Mouse (Mus musculus): ENCODE results near the gene Syce2. TPM values are rescaled to one million over a fixed set of nuclear protein-coding genes. Genes with fewer than 3 reads are reported as not detected.
A peak's percentile ranks its signal among the peaks of the same experiment; 100 is the strongest.

Gene Syce2
- polyA plus RNA-seq, 1 experiment = 63.0 TPM

GRCm38 (mm10) chr8:84872309-84872965 is 526 bp downstream of the Syce2 start:
- H3K27me3 ChIP-seq (replicated peaks) = no peaks in the 10 kb centered on the region
- no peak for TF ChIP-seq FLI1 (IDR thresholded peaks at IDR 0.05; ENCODE audit: low read length)
- peak overlapping the region; percentile 93 for H3K4me3 ChIP-seq (replicated peaks)
- H3K9me3 ChIP-seq = no peaks in the 10 kb centered on the region
- H3K4me1 ChIP-seq = peaks cover 19% of the 10 kb centered on the region
- peaks cover 37% of the 10 kb centered on the region for H3K36me3 ChIP-seq (replicated peaks; ENCODE audit: low read length)

DNA sequence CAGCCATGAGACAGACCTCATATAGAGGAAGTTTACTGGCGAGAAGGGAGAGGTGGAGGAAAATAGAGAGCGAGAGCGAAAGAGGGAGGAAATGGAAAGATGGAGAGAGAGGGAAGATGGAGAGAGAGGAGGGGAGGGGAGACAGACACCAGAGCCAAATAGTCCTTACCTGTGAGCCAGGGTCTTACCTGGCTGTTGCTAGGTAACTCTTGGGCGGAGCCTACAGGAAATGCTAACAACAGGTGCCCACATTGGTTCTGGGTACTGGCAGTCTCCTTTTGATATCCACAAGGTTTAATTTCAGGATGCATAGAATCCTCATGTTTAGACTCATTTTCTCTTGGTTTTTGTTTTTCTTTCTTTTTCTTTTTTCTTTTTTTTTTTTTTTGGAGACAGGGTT is 1.1 kb downstream of the Syce2 start:
- no peaks in the 10 kb centered on the region for H3K9me3 ChIP-seq
- H3K4me1 ChIP-seq = peaks cover 19% of the 10 kb centered on the region
- no peaks in the 10 kb centered on the region for H3K27me3 ChIP-seq (replicated peaks)
- peak overlapping the region; percentile 93 for H3K4me3 ChIP-seq (replicated peaks)
- peaks cover 35% of the 10 kb centered on the region for H3K36me3 ChIP-seq (replicated peaks; ENCODE audit: low read length)
- TF ChIP-seq FLI1 (IDR thresholded peaks at IDR 0.05; ENCODE audit: low read length) = no peak
- no peak for TF ChIP-seq GATA1 (IDR thresholded peaks at IDR 0.05; ENCODE audit: borderline replicate concordance, low read length)

- Histone ChIP-seq H3K4me1 (peaks cover 19% of the 10 kb centered on the region), H3K4me3 (replicated peaks) (no peak overlapping the region), H3K9me3 (no peaks in the 10 kb centered on the region), H3K36me3 (replicated peaks; ENCODE audit: low read length) (peaks cover 22% of the 10 kb centered on the region), H3K27me3 (replicated peaks) (no peaks in the 10 kb centered on the region)
- TF ChIP-seq FLI1 (IDR thresholded peaks at IDR 0.05; ENCODE audit: low read length) (no peak), GATA1 (IDR thresholded peaks at IDR 0.05; ENCODE audit: borderline replicate concordance, low read length) (no peak)
Measured at GRCm38 (mm10) chr8:84874339-84874738, 2.4 kb downstream of the Syce2 start.

GRCm38 (mm10) chr8:84877297-84878035 is 5.6 kb downstream of the Syce2 start:
- H3K36me3 ChIP-seq (replicated peaks; ENCODE audit: low read length) = peaks cover 10% of the 10 kb centered on the region
- H3K4me1 ChIP-seq = peaks cover 6% of the 10 kb centered on the region
- TF ChIP-seq GATA1 (IDR thresholded peaks at IDR 0.05; ENCODE audit: borderline replicate concordance, low read length) = no peak
- no peak for TF ChIP-seq FLI1 (IDR thresholded peaks at IDR 0.05; ENCODE audit: low read length)

DNA sequence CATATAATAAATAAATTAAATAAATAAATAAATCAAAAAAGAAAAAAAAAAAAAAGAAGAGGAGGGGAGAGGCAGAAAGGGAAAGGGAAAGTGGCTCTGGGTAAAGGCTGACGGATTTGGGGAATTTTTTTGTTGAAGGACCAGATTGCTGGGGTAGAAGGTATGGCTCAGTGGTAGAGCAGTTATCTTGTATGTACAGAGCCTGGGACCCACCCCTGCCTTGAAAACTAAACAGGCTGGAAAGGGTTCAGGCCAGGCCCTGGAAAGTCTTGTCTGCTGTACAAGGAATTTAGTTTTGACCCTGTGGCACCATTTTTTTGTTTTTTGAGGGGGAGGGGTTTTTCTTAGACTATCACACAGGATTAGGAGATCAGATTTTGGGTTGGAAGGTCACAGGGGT is 7.0 kb downstream of the Syce2 start:
- no peaks in the 10 kb centered on the region for H3K9me3 ChIP-seq
- TF ChIP-seq FLI1 (IDR thresholded peaks at IDR 0.05; ENCODE audit: low read length) (no peak), GATA1 (IDR thresholded peaks at IDR 0.05; ENCODE audit: borderline replicate concordance, low read length) (no peak)
- H3K4me1 ChIP-seq = no peaks in the 10 kb centered on the region; the same call in 1 of the 2 replicates
- no peak overlapping the region for H3K4me3 ChIP-seq (replicated peaks)
- no peaks in the 10 kb centered on the region for H3K27me3 ChIP-seq (replicated peaks)
- peaks cover 14% of the 10 kb centered on the region for H3K36me3 ChIP-seq (replicated peaks; ENCODE audit: low read length)

More at GRCm38 (mm10) chr8:84877297-84878035, 5.6 kb downstream of the Syce2 start:
- H3K4me3 ChIP-seq (replicated peaks) = no peak overlapping the region
- H3K27me3 ChIP-seq (replicated peaks) = no peaks in the 10 kb centered on the region
- H3K9me3 ChIP-seq = no peaks in the 10 kb centered on the region

- H3K4me3 ChIP-seq (replicated peaks) = no peak overlapping the region
- TF ChIP-seq GATA1 (IDR thresholded peaks at IDR 0.05; ENCODE audit: borderline replicate concordance, low read length) = no peak
- peaks cover 7% of the 10 kb centered on the region for H3K4me1 ChIP-seq
- H3K9me3 ChIP-seq = no peaks in the 10 kb centered on the region
- no peaks in the 10 kb centered on the region for H3K27me3 ChIP-seq (replicated peaks)
- H3K36me3 ChIP-seq (replicated peaks; ENCODE audit: low read length) = peaks cover 53% of the 10 kb centered on the region
Measured at GRCm38 (mm10) chr8:84884728-84885127, 12.8 kb downstream of the Syce2 start.

DNA sequence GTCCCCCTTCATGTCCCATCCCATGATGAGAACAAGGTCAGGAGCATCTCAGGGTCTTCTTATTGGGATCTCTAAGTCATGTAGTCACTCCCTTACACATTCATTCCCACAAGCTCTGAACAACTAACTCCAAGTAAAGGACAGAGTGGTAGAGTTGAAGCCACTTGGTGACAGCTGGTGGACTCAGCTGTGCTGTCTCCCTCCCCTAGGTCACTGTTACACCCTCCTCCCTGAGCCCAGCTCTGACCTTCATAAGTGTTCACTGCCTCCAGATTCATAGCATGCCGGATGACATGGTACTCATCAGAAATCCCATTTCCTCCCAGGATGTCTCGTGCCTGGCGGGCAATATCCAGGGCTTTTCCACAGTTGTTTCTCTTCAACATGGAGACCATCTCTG is 16.4 kb downstream of the Syce2 start:
- Histone ChIP-seq H3K4me3 (replicated peaks) (no peak overlapping the region), H3K27me3 (replicated peaks) (no peaks in the 10 kb centered on the region), H3K36me3 (replicated peaks; ENCODE audit: low read length) (peaks cover 64% of the 10 kb centered on the region), H3K9me3 (no peaks in the 10 kb centered on the region), H3K4me1 (peaks cover 19% of the 10 kb centered on the region)
- no peak for TF ChIP-seq GATA1 (IDR thresholded peaks at IDR 0.05; ENCODE audit: borderline replicate concordance, low read length)
- no peak for TF ChIP-seq FLI1 (IDR thresholded peaks at IDR 0.05; ENCODE audit: low read length)

GRCm38 (mm10) chr8:84889141-84889540 is 17.2 kb downstream of the Syce2 start:
- Histone ChIP-seq H3K4me1 (peaks cover 27% of the 10 kb centered on the region), H3K27me3 (replicated peaks) (no peaks in the 10 kb centered on the region), H3K9me3 (no peaks in the 10 kb centered on the region), H3K4me3 (replicated peaks) (no peak overlapping the region), H3K36me3 (replicated peaks; ENCODE audit: low read length) (peaks cover 60% of the 10 kb centered on the region)
- no peak for TF ChIP-seq FLI1 (IDR thresholded peaks at IDR 0.05; ENCODE audit: low read length)
- TF ChIP-seq GATA1 (IDR thresholded peaks at IDR 0.05; ENCODE audit: borderline replicate concordance, low read length) = no peak

DNA sequence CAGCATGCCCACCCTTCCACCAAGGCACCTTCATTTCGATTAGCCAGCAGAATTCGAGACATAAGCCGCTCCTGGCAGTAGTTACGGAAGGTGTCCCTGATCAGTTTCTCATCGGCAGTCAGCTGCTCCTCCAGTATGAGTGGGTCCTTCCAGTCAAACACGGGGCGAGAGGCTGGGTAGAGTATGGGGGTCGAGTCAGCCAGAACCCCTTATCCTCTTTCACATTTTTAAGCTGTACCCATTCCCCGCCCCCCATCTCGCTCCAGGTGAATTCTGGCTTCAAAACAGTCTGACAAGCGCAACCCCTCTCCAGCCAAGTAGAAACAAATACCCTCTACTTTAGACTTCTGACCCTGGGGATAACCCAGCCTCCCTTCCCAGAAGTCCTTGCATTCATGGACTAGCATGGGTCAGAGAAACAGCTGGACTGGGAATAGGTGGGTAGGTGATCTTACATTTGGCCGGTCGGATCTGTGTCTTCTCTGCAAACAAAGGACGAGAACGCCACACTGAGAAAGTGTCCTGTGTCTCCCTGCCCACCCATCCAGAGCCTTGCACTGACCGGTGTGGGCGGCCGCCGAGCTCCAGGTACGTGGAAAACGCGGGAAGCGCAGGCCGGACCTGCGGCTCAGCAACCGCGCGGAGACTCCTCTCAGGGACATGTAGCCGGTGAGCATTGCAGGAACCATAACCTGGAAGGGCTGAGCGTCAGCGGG is 21.2 kb downstream of the Syce2 start:
- H3K4me1 ChIP-seq = peaks cover 29% of the 10 kb centered on the region
- no peaks in the 10 kb centered on the region for H3K27me3 ChIP-seq (replicated peaks)
- H3K9me3 ChIP-seq = no peaks in the 10 kb centered on the region
- peak overlapping the region; percentile 98 for H3K4me3 ChIP-seq (replicated peaks)
- TF ChIP-seq GATA1 (IDR thresholded peaks at IDR 0.05; ENCODE audit: borderline replicate concordance, low read length) (no peak), FLI1 (IDR thresholded peaks at IDR 0.05; ENCODE audit: low read length) (no peak)
- H3K36me3 ChIP-seq (replicated peaks; ENCODE audit: low read length) = peaks cover 27% of the 10 kb centered on the region

GRCm38 (mm10) chr8:84893709-84894134 is 21.8 kb downstream of the Syce2 start, which contains the start of gene Gcdh:
Gene Gcdh (minus strand): TSS chr8:84893921.
- Histone ChIP-seq H3K4me3 (replicated peaks) (peak within 1 kb of the TSS; percentile 98), H3K27me3 (replicated peaks) (no peaks in the 10 kb centered on the region), H3K36me3 (replicated peaks; ENCODE audit: low read length) (peaks cover 21% of the 10 kb centered on the region), H3K9me3 (no peaks in the 10 kb centered on the region), H3K4me1 (peaks cover 29% of the 10 kb centered on the region)
- no peak for TF ChIP-seq FLI1 (IDR thresholded peaks at IDR 0.05; ENCODE audit: low read length)
- no peak for TF ChIP-seq GATA1 (IDR thresholded peaks at IDR 0.05; ENCODE audit: borderline replicate concordance, low read length)
